Mouse (Mus musculus): ENCODE measurements at regions not wholly inside any gene's neighbourhood (a gene's known extent, or its start where the extent isn't known, plus 50 kb on each side); places are given as distances from the start of the nearest gene placed in this dataset.

DNA sequence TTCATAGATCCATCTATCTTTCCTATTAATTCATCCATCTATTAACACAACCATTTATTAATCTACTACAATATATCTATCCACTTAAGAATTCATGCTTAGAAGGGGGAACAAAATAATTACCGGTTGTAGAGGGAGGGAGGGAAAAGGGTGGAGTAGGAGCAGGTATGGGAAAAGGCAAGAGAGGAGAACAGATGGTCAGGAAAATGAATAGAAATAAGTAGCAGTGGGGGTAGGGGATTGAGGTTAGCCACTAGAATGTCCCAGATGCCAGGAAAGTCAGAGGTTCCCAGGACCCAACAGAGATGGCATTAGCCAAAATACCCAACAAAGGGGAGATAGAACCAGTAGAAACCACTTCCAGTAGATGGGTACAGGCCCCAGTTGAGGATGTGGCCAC is 164.5 kb upstream of the Crbn start:
- no peaks in the 10 kb centered on the region for H3K4me1 ChIP-seq
- ATAC-seq (ENCODE audit: low FRiP score, low read depth): no peak
- WGBS: 78% methylated on average over 1 of the region's 1 CpGs
- H3K36me3 ChIP-seq: no peaks in the 10 kb centered on the region
- no peaks in the 10 kb centered on the region for H3K27me3 ChIP-seq
- no peak overlapping the region for H3K27ac ChIP-seq
- H3K4me3 ChIP-seq: no peak overlapping the region
- H3K9me3 ChIP-seq: no peaks in the 10 kb centered on the region
- H3K4me2 ChIP-seq (replicated peaks): no peak overlapping the region
- no peak overlapping the region for H3K9ac ChIP-seq

DNA sequence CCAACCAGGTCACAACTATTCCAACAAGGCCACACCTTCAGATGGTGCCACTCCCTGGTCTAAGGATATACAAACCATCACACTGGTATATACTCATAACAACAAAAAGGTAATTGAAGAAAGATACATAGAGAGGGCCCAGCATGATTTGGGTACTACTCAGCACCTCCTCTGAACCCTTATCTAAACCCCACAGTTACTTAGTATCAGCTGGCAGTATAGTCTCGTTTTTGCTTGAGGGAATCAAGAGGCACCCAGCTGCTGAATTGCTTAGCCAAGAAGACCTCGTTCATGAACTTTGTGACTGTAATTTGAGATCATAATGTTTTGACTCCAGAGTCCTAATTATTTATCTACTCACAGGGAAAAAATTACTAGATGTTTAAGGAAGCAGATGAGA is 175.6 kb upstream of the Crbn start:
- no peak overlapping the region for H3K4me3 ChIP-seq
- no peaks in the 10 kb centered on the region for H3K27me3 ChIP-seq
- H3K27ac ChIP-seq: no peak overlapping the region
- no peak overlapping the region for H3K9ac ChIP-seq
- no peak overlapping the region for H3K4me2 ChIP-seq (replicated peaks)
- H3K9me3 ChIP-seq: no peaks in the 10 kb centered on the region
- H3K4me1 ChIP-seq: no peaks in the 10 kb centered on the region
- WGBS: 51% methylated on average over 2 of the region's 2 CpGs
- H3K36me3 ChIP-seq: no peaks in the 10 kb centered on the region
- no peak for ATAC-seq (ENCODE audit: low FRiP score, low read depth)

DNA sequence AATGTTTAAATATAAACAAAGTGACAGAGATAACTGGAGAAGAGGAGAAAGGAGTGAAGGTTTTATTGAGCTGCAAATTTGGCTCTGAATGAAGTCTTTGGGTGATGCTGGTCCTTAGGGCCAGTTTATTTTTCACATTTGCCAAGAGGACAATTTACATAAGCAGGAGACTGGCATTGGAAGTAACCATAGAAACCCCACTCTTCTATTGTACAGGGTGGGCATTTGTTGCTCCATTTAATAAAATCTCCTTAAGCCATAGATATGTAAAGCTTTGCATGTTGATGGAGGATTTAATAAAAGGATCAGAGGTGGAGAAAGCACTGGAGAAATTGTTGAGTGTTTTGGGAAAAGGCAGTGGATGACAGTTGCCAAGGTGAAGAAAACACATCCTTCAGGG is 178.8 kb upstream of the Crbn start:
- Histone ChIP-seq H3K27me3 (no peaks in the 10 kb centered on the region), H3K4me3 (no peak overlapping the region), H3K9me3 (no peaks in the 10 kb centered on the region), H3K4me2 (replicated peaks) (no peak overlapping the region), H3K9ac (no peak overlapping the region), H3K27ac (no peak overlapping the region), H3K36me3 (no peaks in the 10 kb centered on the region), H3K4me1 (no peaks in the 10 kb centered on the region)
- no peak for ATAC-seq (ENCODE audit: low FRiP score, low read depth)

DNA sequence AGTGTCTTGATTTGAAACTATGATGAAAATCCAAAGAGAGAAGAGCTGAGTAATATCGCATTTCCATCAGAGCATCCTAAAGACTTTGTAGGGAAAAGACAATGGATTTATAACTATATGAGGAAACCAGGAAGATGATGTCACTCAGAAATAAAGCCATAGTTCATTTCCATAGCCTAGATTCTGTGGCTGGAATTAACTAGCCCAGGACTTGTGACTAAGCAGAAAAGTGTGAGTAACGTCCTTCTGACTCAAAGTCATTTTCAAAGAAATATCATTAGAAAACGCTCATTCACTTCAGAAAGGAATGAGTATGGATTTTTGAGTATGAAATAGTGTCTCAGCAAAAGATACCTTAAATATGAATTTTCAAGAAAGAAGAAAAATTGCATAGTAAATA is 179.9 kb upstream of the Crbn start:
- Histone ChIP-seq H3K4me2 (replicated peaks) (no peak overlapping the region), H3K27me3 (no peaks in the 10 kb centered on the region), H3K27ac (no peak overlapping the region), H3K4me1 (no peaks in the 10 kb centered on the region), H3K9me3 (no peaks in the 10 kb centered on the region), H3K36me3 (no peaks in the 10 kb centered on the region), H3K4me3 (no peak overlapping the region), H3K9ac (no peak overlapping the region)
- WGBS: 89% methylated on average over 3 of the region's 3 CpGs
- no peak for ATAC-seq (ENCODE audit: low FRiP score, low read depth)

DNA sequence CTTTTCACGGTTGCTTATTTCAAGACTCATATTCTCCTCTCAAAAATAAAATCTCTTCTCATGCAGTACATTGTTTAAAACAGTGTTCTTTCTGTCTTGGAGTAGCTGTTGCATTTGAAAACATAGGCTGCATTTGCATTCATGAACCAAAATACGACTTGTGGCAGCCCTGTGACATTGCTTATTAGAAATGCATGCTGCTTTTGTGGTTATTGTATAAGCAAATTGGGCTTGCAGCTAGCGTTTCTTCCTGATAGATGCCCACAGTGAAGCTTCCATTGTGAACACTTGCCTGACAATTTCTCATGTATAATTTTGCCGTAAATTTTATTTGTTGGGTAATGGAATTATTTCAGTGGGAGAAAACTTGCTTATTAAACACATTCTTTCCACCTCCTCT is 180.3 kb upstream of the Crbn start:
- no peak overlapping the region for H3K27ac ChIP-seq
- no peak overlapping the region for H3K9ac ChIP-seq
- 77% methylated on average over 4 of the region's 4 CpGs for WGBS
- H3K36me3 ChIP-seq: no peaks in the 10 kb centered on the region
- H3K4me2 ChIP-seq (replicated peaks): no peak overlapping the region
- no peak overlapping the region for H3K4me3 ChIP-seq
- H3K4me1 ChIP-seq: no peaks in the 10 kb centered on the region
- H3K9me3 ChIP-seq: no peaks in the 10 kb centered on the region
- H3K27me3 ChIP-seq: no peaks in the 10 kb centered on the region
- ATAC-seq (ENCODE audit: low FRiP score, low read depth): no peak

DNA sequence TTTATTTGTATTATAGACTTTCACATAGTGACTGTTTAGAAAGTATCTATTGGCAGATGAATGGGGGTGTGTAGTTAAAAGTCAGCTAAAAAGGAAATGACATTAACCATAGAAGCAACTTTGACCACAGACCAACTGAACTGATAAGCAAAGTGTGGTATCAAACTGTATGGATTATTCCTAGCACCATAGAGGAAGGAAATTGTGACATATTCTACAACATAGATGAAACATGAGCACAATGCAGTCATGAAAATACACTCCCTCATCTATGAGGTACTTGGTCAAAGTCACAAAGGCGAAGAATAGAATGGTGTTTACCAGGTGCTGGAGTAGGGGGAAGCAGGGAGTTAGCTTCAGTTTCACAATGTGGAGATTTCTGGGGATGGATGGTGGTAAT is 181.4 kb upstream of the Crbn start:
- Histone ChIP-seq H3K4me2 (replicated peaks) (no peak overlapping the region), H3K36me3 (no peaks in the 10 kb centered on the region), H3K27ac (no peak overlapping the region), H3K9ac (no peak overlapping the region), H3K27me3 (no peaks in the 10 kb centered on the region), H3K9me3 (no peaks in the 10 kb centered on the region), H3K4me3 (no peak overlapping the region), H3K4me1 (no peaks in the 10 kb centered on the region)
- no peak for ATAC-seq (ENCODE audit: low FRiP score, low read depth)
- WGBS: 81% methylated on average over 1 of the region's 1 CpGs

DNA sequence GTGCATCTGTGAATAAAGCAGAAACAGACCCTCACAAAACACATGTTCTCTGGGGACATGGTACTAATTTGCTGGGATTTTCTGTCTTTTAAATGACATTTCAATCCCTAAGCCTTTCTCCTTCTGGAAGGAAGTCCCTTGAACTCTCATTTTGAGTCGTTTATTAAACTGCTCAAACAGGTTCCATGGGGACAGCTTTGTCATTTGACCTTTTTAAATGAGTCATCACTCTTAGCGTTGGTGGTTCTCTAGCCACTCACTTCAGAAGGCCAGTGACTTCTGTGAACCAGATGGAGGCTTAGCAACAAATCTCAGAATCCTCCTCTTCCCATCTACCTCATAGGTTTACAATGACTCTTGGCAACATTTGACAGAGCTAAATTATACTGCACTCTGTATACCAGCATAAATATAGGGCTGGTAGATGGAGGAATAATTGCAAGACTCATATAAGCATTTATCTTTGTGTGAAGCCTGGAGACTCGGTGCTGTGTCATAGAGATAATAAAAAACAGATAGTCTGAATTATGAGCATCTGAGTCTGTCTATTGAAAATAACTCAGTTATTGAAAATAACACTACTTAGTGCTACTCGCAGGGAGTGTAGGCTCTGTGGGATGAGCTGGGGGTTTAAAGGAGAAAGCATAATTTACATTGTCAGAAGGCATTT is 185.4 kb upstream of the Crbn start:
- Histone ChIP-seq H3K36me3 (no peaks in the 10 kb centered on the region), H3K27me3 (no peaks in the 10 kb centered on the region), H3K9ac (no peak overlapping the region), H3K4me2 (replicated peaks) (no peak overlapping the region), H3K4me3 (no peak overlapping the region), H3K27ac (no peak overlapping the region), H3K4me1 (no peaks in the 10 kb centered on the region), H3K9me3 (no peaks in the 10 kb centered on the region)
- 35% methylated on average over 4 of the region's 4 CpGs for WGBS
- ATAC-seq (ENCODE audit: low FRiP score, low read depth): no peak

DNA sequence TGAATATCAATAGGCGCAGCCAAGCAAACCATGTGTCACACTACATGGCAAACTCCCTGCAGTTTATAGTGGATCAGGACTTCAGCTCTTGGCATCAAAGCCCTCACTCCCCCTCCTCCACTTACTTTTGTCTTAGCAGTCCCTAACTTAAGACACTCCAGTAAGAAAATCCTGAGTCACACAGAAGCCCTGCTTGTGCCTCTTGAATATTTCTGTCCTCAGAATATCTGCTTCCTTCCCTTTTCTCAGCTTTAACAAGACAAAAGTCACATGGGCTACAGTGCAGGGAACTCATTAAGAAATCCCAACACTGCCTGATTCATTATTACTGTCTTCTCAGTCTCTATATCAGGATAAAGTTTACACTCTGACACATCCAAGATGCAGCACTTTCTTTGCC is 191.7 kb upstream of the Crbn start:
- Histone ChIP-seq H3K27me3 (no peaks in the 10 kb centered on the region), H3K9me3 (no peaks in the 10 kb centered on the region), H3K4me1 (no peaks in the 10 kb centered on the region), H3K4me2 (replicated peaks) (no peak overlapping the region), H3K36me3 (no peaks in the 10 kb centered on the region), H3K4me3 (no peak overlapping the region), H3K9ac (no peak overlapping the region), H3K27ac (no peak overlapping the region)
- 88% methylated on average over 1 of the region's 1 CpGs for WGBS
- no peak for ATAC-seq (ENCODE audit: low FRiP score, low read depth)

DNA sequence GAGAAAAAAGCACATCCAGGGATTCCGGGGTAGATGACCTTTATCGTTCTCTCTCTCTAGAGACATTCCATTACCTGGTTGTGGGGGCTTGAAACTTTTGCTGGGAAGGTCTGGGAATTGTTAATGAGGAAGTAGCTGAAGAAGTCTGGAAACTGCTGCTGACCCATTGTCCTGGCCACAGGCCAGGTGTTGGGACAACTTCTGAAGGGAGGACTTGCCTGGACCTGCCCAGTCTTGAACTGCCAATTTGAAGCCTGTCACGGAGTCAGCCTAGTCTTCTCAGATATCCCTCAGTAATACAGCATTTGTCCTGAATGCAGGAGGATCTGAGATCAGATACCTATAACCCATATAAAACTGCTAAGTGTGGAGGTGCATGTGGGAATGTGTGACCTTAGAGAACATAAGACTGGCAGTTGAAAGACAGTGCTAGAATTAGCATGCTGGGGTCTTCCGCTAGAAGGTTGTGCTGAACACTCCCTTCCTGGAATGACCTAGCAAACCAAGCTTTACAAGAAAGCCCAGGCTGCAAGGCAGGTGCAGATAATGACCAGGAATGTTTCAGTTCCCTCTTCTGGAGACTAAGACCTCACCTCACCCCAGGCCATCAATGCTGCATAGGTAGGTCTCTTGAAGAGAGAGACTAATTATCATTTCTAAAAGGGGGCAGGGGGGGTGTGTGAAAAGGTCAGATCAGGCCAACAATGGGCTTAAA is 204.7 kb upstream of the Crbn start:
- H3K9me3 ChIP-seq: no peaks in the 10 kb centered on the region
- H3K4me1 ChIP-seq: no peaks in the 10 kb centered on the region
- H3K4me2 ChIP-seq (replicated peaks): no peak overlapping the region
- no peak overlapping the region for H3K9ac ChIP-seq
- H3K27me3 ChIP-seq: no peaks in the 10 kb centered on the region
- no peaks in the 10 kb centered on the region for H3K36me3 ChIP-seq
- no peak for ATAC-seq (ENCODE audit: low FRiP score, low read depth)
- H3K27ac ChIP-seq: no peak overlapping the region
- H3K4me3 ChIP-seq: no peak overlapping the region
- WGBS: 86% methylated on average over 4 of the region's 4 CpGs

DNA sequence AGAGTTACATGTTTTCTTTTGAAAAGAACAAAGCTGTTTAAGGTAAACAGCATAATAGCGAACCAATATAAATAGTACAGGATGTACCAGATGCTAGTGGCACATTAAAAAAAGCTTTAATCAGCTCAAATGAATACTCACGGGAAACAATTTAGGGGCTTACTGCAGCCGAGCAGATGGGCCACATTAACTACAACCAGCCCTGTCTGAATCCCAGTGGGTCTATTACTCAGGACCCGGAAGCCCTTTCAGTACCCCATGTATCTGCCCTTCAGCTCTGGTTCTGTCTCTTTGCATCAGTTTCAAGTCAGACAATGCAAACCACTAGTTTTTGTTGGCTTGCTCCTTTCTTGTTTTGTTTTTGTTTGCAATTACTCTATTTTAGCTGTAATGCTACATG is 210.9 kb upstream of the Crbn start:
- no peak for ATAC-seq (ENCODE audit: low FRiP score, low read depth)
- no peak overlapping the region for H3K27ac ChIP-seq
- H3K9ac ChIP-seq: no peak overlapping the region

DNA sequence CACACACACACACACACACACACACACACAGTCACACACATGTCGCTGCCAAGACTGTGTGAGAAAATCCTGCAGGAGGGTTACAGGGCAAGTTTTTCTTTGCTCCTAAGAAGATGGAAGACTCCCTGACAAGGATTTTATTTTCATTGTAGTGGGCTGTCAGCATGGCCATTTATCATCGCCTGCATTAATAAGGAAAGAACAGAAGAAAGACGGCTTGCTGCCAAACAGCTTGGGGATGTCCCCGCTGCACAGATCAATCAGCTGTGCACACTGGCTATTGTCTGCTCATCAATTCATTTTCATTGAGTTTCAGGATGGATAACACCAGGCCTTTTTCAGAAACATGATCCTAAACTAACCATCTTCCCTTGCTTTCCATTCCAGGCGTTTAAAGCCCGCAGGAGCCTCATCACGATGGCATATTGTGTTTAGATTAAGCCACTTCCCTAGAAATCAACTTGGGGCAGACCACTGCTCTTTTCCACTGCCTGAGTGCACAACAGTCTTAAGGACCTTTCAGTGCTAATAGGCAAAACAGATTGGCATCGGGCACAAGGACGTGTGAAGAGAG is 213.1 kb upstream of the Crbn start:
- H3K4me2 ChIP-seq (replicated peaks): no peak overlapping the region

More for the DNA sequence above, 210.9 kb upstream of the Crbn start:
- no peak overlapping the region for H3K4me3 ChIP-seq
- H3K4me1 ChIP-seq: no peaks in the 10 kb centered on the region
- H3K4me2 ChIP-seq (replicated peaks): no peak overlapping the region
- 19% methylated on average over 4 of the region's 4 CpGs for WGBS
- H3K9me3 ChIP-seq: no peaks in the 10 kb centered on the region
- no peaks in the 10 kb centered on the region for H3K36me3 ChIP-seq
- no peaks in the 10 kb centered on the region for H3K27me3 ChIP-seq

DNA sequence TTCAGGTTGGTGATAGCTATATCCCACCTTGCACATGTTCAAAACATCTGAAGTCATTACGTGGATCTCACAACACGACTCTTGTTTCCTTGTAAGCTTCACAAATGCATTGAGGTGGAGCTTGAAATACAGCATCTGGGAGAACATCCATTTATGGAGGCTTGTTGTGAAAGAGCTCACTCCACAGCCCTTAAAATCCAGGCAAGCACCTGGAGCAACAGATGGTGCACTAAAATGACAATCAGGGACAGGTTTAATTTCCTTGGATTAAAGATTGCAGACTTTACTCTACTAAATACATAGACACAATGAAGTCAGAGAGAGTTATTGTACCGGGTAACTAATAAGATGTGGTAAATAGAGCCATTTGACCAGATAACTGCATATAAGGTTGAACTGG is 219.2 kb upstream of the Crbn start:
- ATAC-seq (ENCODE audit: low FRiP score, low read depth): no peak
- H3K27me3 ChIP-seq: no peaks in the 10 kb centered on the region
- no peak overlapping the region for H3K9ac ChIP-seq
- WGBS: 73% methylated on average over 3 of the region's 3 CpGs
- H3K9me3 ChIP-seq: no peaks in the 10 kb centered on the region
- no peaks in the 10 kb centered on the region for H3K4me1 ChIP-seq
- H3K4me2 ChIP-seq (replicated peaks): no peak overlapping the region
- H3K27ac ChIP-seq: no peak overlapping the region
- H3K4me3 ChIP-seq: no peak overlapping the region
- no peaks in the 10 kb centered on the region for H3K36me3 ChIP-seq

More for the DNA sequence above, 213.1 kb upstream of the Crbn start:
- no peak for ATAC-seq (ENCODE audit: low FRiP score, low read depth)
- Histone ChIP-seq H3K4me1 (no peaks in the 10 kb centered on the region), H3K36me3 (no peaks in the 10 kb centered on the region), H3K27ac (no peak overlapping the region), H3K9ac (no peak overlapping the region), H3K27me3 (no peaks in the 10 kb centered on the region), H3K4me3 (no peak overlapping the region), H3K9me3 (no peaks in the 10 kb centered on the region)
- 45% methylated on average over 9 of the region's 9 CpGs for whole genome bisulfite sequencing

DNA sequence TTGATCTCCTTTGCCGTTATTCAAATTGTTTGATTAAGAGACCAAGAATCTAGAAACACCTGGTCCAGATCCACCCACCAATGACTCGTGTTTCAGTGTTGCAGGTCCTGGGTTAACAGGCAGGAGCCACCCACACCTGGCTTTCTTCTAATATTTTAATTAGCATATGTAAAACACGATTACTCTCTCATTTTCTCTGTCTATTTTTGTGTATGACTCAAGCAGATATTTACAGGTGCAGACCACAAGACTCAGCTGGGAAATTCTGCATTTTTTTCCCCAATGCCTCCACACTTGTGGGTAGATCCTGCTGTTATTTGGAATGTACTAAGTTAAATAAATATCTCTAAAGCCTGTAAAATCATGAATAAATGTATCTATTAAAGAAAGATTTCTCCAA is 245.3 kb upstream of the Crbn start:
- H3K27ac ChIP-seq: no peak overlapping the region
- no peaks in the 10 kb centered on the region for H3K36me3 ChIP-seq
- H3K27me3 ChIP-seq: no peaks in the 10 kb centered on the region
- H3K4me1 ChIP-seq: no peaks in the 10 kb centered on the region
- no peak overlapping the region for H3K4me2 ChIP-seq (replicated peaks)
- 78% methylated on average over 3 of the region's 3 CpGs for WGBS
- no peak overlapping the region for H3K9ac ChIP-seq
- H3K4me3 ChIP-seq: no peak overlapping the region
- no peaks in the 10 kb centered on the region for H3K9me3 ChIP-seq
- ATAC-seq (ENCODE audit: low FRiP score, low read depth): no peak

Measured in limb, embryonic 13.5 days (tissue).